Mouse (Mus musculus): ENCODE results near the gene Slc25a29.
"Not testable (repeated sequence)": the region's sequence is repeated elsewhere in the genome, so short reads cannot be mapped to it uniquely, and the experiment has no call there.

- not testable (repeated sequence) for TF ChIP-seq POLR2A (IDR thresholded peaks at IDR 0.05; ENCODE audit: control insufficient read depth, extremely low read depth, insufficient read depth, low read length, poor library complexity); CTCF (IDR thresholded peaks at IDR 0.05; ENCODE audit: borderline replicate concordance, control insufficient read depth, extremely low read depth, insufficient read depth, low read length, poor library complexity)
Measured at GRCm38 (mm10) chr12:108848033-108848432, 12.3 kb upstream of the Slc25a29 start.
